Mouse (Mus musculus) adrenal gland, postnatal 36 days (tissue): Measurements from ENCODE around the gene Gm853. TPM values are rescaled to one million over a fixed set of nuclear protein-coding genes. Genes with fewer than 3 reads are reported as not detected.
A peak's percentile ranks its signal among the peaks of the same experiment; 100 is the strongest.

ENCODE experiments used
- DNase-seq, 2 experiments: peaks; one replicate each; pipeline ENCODE4 v3.0.0; 2021; ENCODE audit warnings: mixed read lengths in 1 of 2
- total RNA-seq, 2 experiments: library from RNA; stranded (reverse); gene quantifications; 2 replicates each; pipeline ENCODE4 v1.2.3; 2021

Gene Gm853
- total RNA-seq, 2 experiments from 2014 or later = not detected

GRCm38 (mm10) chr4:130213857-130214256, 8.3 kb downstream of the Gm853 start:
- no peak for DNase-seq

GRCm38 (mm10) chr4:130213197-130213596, 9.0 kb downstream of the Gm853 start:
- no peak for DNase-seq

- no peak for DNase-seq
Observed at GRCm38 (mm10) chr4:130212421-130212820, 9.8 kb downstream of the Gm853 start.

GRCm38 (mm10) chr4:130211870-130212269, 10.3 kb downstream of the Gm853 start:
- no peak for DNase-seq

GRCm38 (mm10) chr4:130198694-130199670, 23.2 kb downstream of the Gm853 start:
- peak; percentile 94 to 95 for DNase-seq

- no peak for DNase-seq
Observed at GRCm38 (mm10) chr4:130196542-130196941, 25.7 kb downstream of the Gm853 start.

- DNase-seq = no peak
Observed at GRCm38 (mm10) chr4:130195924-130196323, 26.3 kb downstream of the Gm853 start.

GRCm38 (mm10) chr4:130192266-130192665, 29.9 kb downstream of the Gm853 start:
- DNase-seq = peak in 1 of 2 experiments; percentile 61

GRCm38 (mm10) chr4:130189606-130190005, 32.6 kb downstream of the Gm853 start:
- DNase-seq = no peak

- peak; percentile 89 to 91 for DNase-seq
Observed at GRCm38 (mm10) chr4:130188806-130189297, 33.3 kb downstream of the Gm853 start.

GRCm38 (mm10) chr4:130186891-130187290, 35.3 kb downstream of the Gm853 start:
- no peak for DNase-seq

GRCm38 (mm10) chr4:130186450-130186849, 35.8 kb downstream of the Gm853 start:
- no peak for DNase-seq

GRCm38 (mm10) chr4:130183879-130184278, 38.3 kb downstream of the Gm853 start:
- no peak for DNase-seq

GRCm38 (mm10) chr4:130183023-130183422, 39.2 kb downstream of the Gm853 start:
- no peak for DNase-seq

GRCm38 (mm10) chr4:130181886-130182285, 40.3 kb downstream of the Gm853 start:
- peak in 1 of 2 experiments; percentile 49 for DNase-seq

GRCm38 (mm10) chr4:130180909-130181602, 41.1 kb downstream of the Gm853 start:
- DNase-seq = peak in 1 of 2 experiments; percentile 45

GRCm38 (mm10) chr4:130179876-130180275, 42.3 kb downstream of the Gm853 start:
- DNase-seq = no peak

GRCm38 (mm10) chr4:130177536-130177935, 44.7 kb downstream of the Gm853 start:
- no peak for DNase-seq

- DNase-seq = peak; percentile 81
Observed at GRCm38 (mm10) chr4:130177087-130177486, 45.1 kb downstream of the Gm853 start.

- DNase-seq = no peak
Observed at GRCm38 (mm10) chr4:130176156-130176720, 46.0 kb downstream of the Gm853 start.

- DNase-seq = peak; percentile 56 to 75
Observed at GRCm38 (mm10) chr4:130175072-130175711, 47.0 kb downstream of the Gm853 start, which contains the start of gene Tinagl1. Gene Tinagl1 (minus strand): TSS chr4:130175122.
